Mouse (Mus musculus) ES-Bruce4 (cell line): Measurements from ENCODE around the gene AI413582.

Source experiments
- CTCF ChIP-seq: IDR thresholded peaks from one replicate; pipeline ENCODE4 v1.8.1; 2011; ENCODE audit warnings: low read depth, low read length
- EP300 ChIP-seq: IDR thresholded peaks from 2 replicates; pipeline ENCODE4 v1.6.1; 2011; ENCODE audit warnings: low read depth, low read length; ENCODE audit not compliant: insufficient read depth
- POLR2A ChIP-seq: IDR thresholded peaks from one replicate; pipeline ENCODE4 v1.8.1; 2011; ENCODE audit warnings: low read length; ENCODE audit not compliant: insufficient read depth

DNA sequence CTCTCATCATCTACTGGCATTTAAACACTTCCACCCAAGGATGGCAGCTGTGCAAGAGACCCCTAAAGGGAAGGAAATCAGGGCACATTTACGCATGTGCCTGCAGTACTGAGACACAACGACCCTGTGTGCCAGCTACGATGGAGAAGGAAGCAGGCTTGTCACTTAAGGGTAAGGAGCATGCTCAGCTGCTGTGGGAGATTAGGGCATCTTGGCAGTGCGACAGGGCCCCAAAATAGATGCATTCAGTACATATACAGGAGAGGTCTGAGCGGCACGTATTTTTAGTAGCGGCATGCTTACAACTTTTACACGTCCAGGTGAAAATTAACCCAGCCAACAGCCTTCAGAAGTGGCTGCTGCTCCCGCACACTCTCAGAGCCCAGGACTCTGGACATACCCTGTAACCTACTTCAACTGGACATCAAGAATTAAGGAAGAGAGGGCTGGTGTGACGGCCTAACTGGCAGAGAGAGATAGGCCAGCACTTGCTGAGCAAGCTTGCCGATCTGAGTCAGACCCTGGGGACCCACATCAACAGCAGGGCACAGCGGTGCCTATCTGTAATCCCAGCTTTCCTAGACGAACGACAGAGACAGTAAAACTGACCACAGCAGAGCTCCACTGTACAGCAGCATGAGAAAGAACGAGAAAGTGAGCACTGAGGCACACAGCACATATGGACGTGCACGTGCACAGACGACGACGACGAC lies 38.1 kb upstream of the AI413582 start:
- TF ChIP-seq CTCF, result no peak
- TF ChIP-seq POLR2A, result no peak
- TF ChIP-seq EP300, result no peak
